21 mouse cellular contexts compared by ENCODE assay signal in genomic region chr9:96853300-96854186, GRCm38 (mm10). TPM values are rescaled to one million over a fixed set of nuclear protein-coding genes. Genes with fewer than 3 reads are reported as not detected.
DNase-seq lines count a peak whose midpoint lies in the region; ATAC-seq and TF ChIP-seq lines count a peak whose summit lies in the region.
"Had no signal": no experiment of that assay in that cellular context is flagged by ENCODE, and none has a peak within 500 bp of the region (broad histone marks: within the 10 kb centered on the region; RNA-seq: fewer than 3 reads in every experiment).

No protein-coding gene starts in this region.

- H3K9ac ChIP-seq in forebrain, embryonic 14.5 days (ENCODE audit: low read length), result no peak overlapping the region
- H3K9ac ChIP-seq in forebrain, embryonic 12.5 days, result no peak overlapping the region
- no peak overlapping the region for H3K9ac ChIP-seq in midbrain, embryonic 12.5 days (replicated peaks)
- H3K9ac ChIP-seq in midbrain, postnatal 0 days (replicated peaks; ENCODE audit: low read length, poor library complexity, severe bottlenecking), result no peak overlapping the region
- H3K9ac ChIP-seq in embryonic facial prominence, embryonic 12.5 days, result no peak overlapping the region
- H3K9ac ChIP-seq: heart, embryonic 13.5 days; kidney, embryonic 15.5 days; liver, embryonic 13.5 days; lung, embryonic 14.5 days; neural tube, embryonic 12.5 days had no signal

- ATAC-seq in forebrain, embryonic 14.5 days, result no peak
- no peak for ATAC-seq in forebrain, embryonic 12.5 days (ENCODE audit: low FRiP score)
- ATAC-seq in midbrain, embryonic 12.5 days (ENCODE audit: low FRiP score, low read depth), result no peak
- no peak for ATAC-seq in midbrain, postnatal 0 days (ENCODE audit: low FRiP score)
- no peak for ATAC-seq in embryonic facial prominence, embryonic 12.5 days (ENCODE audit: insufficient number of reproducible peaks, insufficient read depth, low FRiP score, low TSS enrichment)
- ATAC-seq in megakaryocyte-erythroid progenitor cell, adult 5-6 weeks (replicated peaks; ENCODE audit: low FRiP score, low TSS enrichment, poor library complexity, severe bottlenecking), result no peak
- ATAC-seq: hindbrain, postnatal 0 days; intestine, postnatal 0 days had no signal

- H3K4me3 ChIP-seq in forebrain, embryonic 14.5 days (ENCODE audit: low read depth, low read length), result no peak overlapping the region
- no peak overlapping the region for H3K4me3 ChIP-seq in forebrain, embryonic 12.5 days (replicated peaks)
- no peak overlapping the region for H3K4me3 ChIP-seq in midbrain, embryonic 12.5 days
- H3K4me3 ChIP-seq in midbrain, postnatal 0 days (ENCODE audit: low read depth, low read length), result no peak overlapping the region
- no peak overlapping the region for H3K4me3 ChIP-seq in embryonic facial prominence, embryonic 12.5 days
- H3K4me3 ChIP-seq in olfactory bulb, adult 2 months (ENCODE audit: insufficient read depth, low read depth, low read length), result no peak overlapping the region
- H3K4me3 ChIP-seq: erythroblast, embryonic 14.5 days; heart, embryonic 13.5 days; kidney, embryonic 15.5 days; liver, embryonic 13.5 days; neural tube, embryonic 12.5 days had no signal

- peak; percentile 23 for DNase-seq in forebrain, embryonic 14.5 days (ENCODE audit: low spot score)
- no peak for DNase-seq in midbrain, postnatal 0 days (ENCODE audit: low spot score)
- DNase-seq: adrenal gland, postnatal 36 days; cerebellum, adult 18-20 months; gastrocnemius, postnatal 10 days; heart, adult 11 months; liver, embryonic 13.5 days; lung, embryonic 14.5 days; lung, postnatal 36 days; thymus, postnatal 36 days had no signal

- H3K4me2 ChIP-seq in forebrain, embryonic 14.5 days (ENCODE audit: low read length), result no peak overlapping the region
- H3K4me2 ChIP-seq in forebrain, embryonic 12.5 days, result no peak overlapping the region
- no peak overlapping the region for H3K4me2 ChIP-seq in midbrain, embryonic 12.5 days (replicated peaks)
- H3K4me2 ChIP-seq in midbrain, postnatal 0 days (ENCODE audit: low read depth, low read length, poor library complexity, severe bottlenecking), result no peak overlapping the region
- peak overlapping the region; percentile 19; the same call in 1 of the 2 replicates for H3K4me2 ChIP-seq in embryonic facial prominence, embryonic 12.5 days (replicated peaks)
- H3K4me2 ChIP-seq: heart, embryonic 13.5 days; kidney, embryonic 15.5 days; liver, embryonic 13.5 days; lung, embryonic 14.5 days; neural tube, embryonic 12.5 days had no signal

- WGBS in forebrain, embryonic 14.5 days, result 69% methylated on average over 16 of the region's 16 CpGs
- WGBS in forebrain, embryonic 12.5 days, result 75% methylated on average over 16 of the region's 16 CpGs
- 77% methylated on average over 16 of the region's 16 CpGs for WGBS in midbrain, embryonic 12.5 days
- 65% methylated on average over 16 of the region's 16 CpGs for WGBS in midbrain, postnatal 0 days
- 32% methylated on average over 16 of the region's 16 CpGs for WGBS in embryonic facial prominence, embryonic 12.5 days
- WGBS in olfactory bulb, adult 2 months, result 49% methylated on average over 16 of the region's 16 CpGs

- H3K4me1 ChIP-seq in forebrain, embryonic 14.5 days (ENCODE audit: control insufficient read depth, insufficient read depth, low read length), result no peaks in the 10 kb centered on the region
- H3K4me1 ChIP-seq in forebrain, embryonic 12.5 days, result peaks cover 17% of the 10 kb centered on the region
- peaks cover 13% of the 10 kb centered on the region; the same call in 1 of the 2 replicates for H3K4me1 ChIP-seq in midbrain, embryonic 12.5 days
- H3K4me1 ChIP-seq in midbrain, postnatal 0 days (ENCODE audit: insufficient read depth, low read length), result no peaks in the 10 kb centered on the region
- peaks cover 20% of the 10 kb centered on the region for H3K4me1 ChIP-seq in embryonic facial prominence, embryonic 12.5 days
- peaks cover 47% of the 10 kb centered on the region for H3K4me1 ChIP-seq in olfactory bulb, adult 2 months (ENCODE audit: control insufficient read depth, insufficient read depth, low read length)
- H3K4me1 ChIP-seq: kidney, embryonic 15.5 days; liver, embryonic 13.5 days had no signal

- no peaks in the 10 kb centered on the region for H3K36me3 ChIP-seq in forebrain, embryonic 14.5 days (ENCODE audit: control insufficient read depth, insufficient read depth, low read length)
- H3K36me3 ChIP-seq in forebrain, embryonic 12.5 days (replicated peaks), result 0 out of 2 replicates have a peak, but pooled peaks cover 9% of the 10 kb centered on the region
- H3K36me3 ChIP-seq in midbrain, embryonic 12.5 days, result no peaks in the 10 kb centered on the region
- H3K36me3 ChIP-seq in midbrain, postnatal 0 days (ENCODE audit: insufficient read depth, low read length), result no peaks in the 10 kb centered on the region
- no peaks in the 10 kb centered on the region for H3K36me3 ChIP-seq in embryonic facial prominence, embryonic 12.5 days
- H3K36me3 ChIP-seq: heart, embryonic 13.5 days; kidney, embryonic 15.5 days; liver, embryonic 13.5 days; neural tube, embryonic 12.5 days had no signal

- TF ChIP-seq POLR2A in olfactory bulb, adult 2 months (IDR thresholded peaks at IDR 0.05; ENCODE audit: insufficient read depth, low read depth, low read length), result no peak

- no peaks in the 10 kb centered on the region for H3K9me3 ChIP-seq in forebrain, embryonic 14.5 days (replicated peaks; ENCODE audit: control insufficient read depth, low read length)
- no peaks in the 10 kb centered on the region for H3K9me3 ChIP-seq in forebrain, embryonic 12.5 days
- H3K9me3 ChIP-seq in midbrain, embryonic 12.5 days, result no peaks in the 10 kb centered on the region
- H3K9me3 ChIP-seq in midbrain, postnatal 0 days (ENCODE audit: low read length), result no peaks in the 10 kb centered on the region
- no peaks in the 10 kb centered on the region for H3K9me3 ChIP-seq in embryonic facial prominence, embryonic 12.5 days
- H3K9me3 ChIP-seq: heart, embryonic 13.5 days; kidney, embryonic 15.5 days; liver, embryonic 13.5 days; neural tube, embryonic 12.5 days had no signal

- TF ChIP-seq CTCF in midbrain, postnatal 0 days (IDR thresholded peaks at IDR 0.05), result no peak
- no peak for TF ChIP-seq CTCF in olfactory bulb, adult 2 months (IDR thresholded peaks at IDR 0.05; ENCODE audit: insufficient read depth, low read depth, low read length)

- H3K27ac ChIP-seq in forebrain, embryonic 14.5 days (ENCODE audit: low read depth, low read length), result peak overlapping the region; percentile 14; the same call in 1 of the 2 replicates
- H3K27ac ChIP-seq in forebrain, embryonic 12.5 days, result no peak overlapping the region
- 0 out of 2 replicates have a peak overlapping the region, but pooled peaks have one; percentile 20 for H3K27ac ChIP-seq in midbrain, embryonic 12.5 days (replicated peaks)
- H3K27ac ChIP-seq in midbrain, postnatal 0 days (ENCODE audit: low read depth, low read length), result no peak overlapping the region
- H3K27ac ChIP-seq in embryonic facial prominence, embryonic 12.5 days, result peak overlapping the region; percentile 65
- H3K27ac ChIP-seq in olfactory bulb, adult 2 months (ENCODE audit: insufficient read depth, low read depth, low read length), result 0 out of 2 replicates have a peak overlapping the region, but pooled peaks have one; percentile 34
- H3K27ac ChIP-seq: heart, embryonic 13.5 days; hindbrain, postnatal 0 days; kidney, embryonic 15.5 days; liver, embryonic 13.5 days; neural tube, embryonic 12.5 days had no signal

- no peaks in the 10 kb centered on the region for H3K27me3 ChIP-seq in forebrain, embryonic 14.5 days (replicated peaks; ENCODE audit: control insufficient read depth, insufficient read depth, low read length)
- no peaks in the 10 kb centered on the region for H3K27me3 ChIP-seq in forebrain, embryonic 12.5 days
- no peaks in the 10 kb centered on the region for H3K27me3 ChIP-seq in midbrain, embryonic 12.5 days
- no peaks in the 10 kb centered on the region for H3K27me3 ChIP-seq in midbrain, postnatal 0 days (ENCODE audit: insufficient read depth, low read length)
- H3K27me3 ChIP-seq in embryonic facial prominence, embryonic 12.5 days, result 0 out of 2 replicates have a peak, but pooled peaks cover 5% of the 10 kb centered on the region
- H3K27me3 ChIP-seq: heart, embryonic 13.5 days; kidney, embryonic 15.5 days; liver, embryonic 13.5 days; neural tube, embryonic 12.5 days had no signal

RNA-seq across cellular contexts. Expression of gene Pxylp1, which starts 38.9 kb away (rescaled TPM):
- polyA plus RNA-seq in forebrain, embryonic 14.5 days (2014; fragmentation: Nextera tagmentation; extraction: Ambion mirVana), result 36.7 and 45.4 TPM in 2 replicates
- polyA plus RNA-seq in forebrain, embryonic 12.5 days (2016; fragmentation: Nextera tagmentation; extraction: Ambion mirVana), result 48.5 and 51.2 TPM in 2 replicates
- 57.0 and 61.9 TPM in 2 replicates for polyA plus RNA-seq in midbrain, embryonic 12.5 days (2016; fragmentation: Nextera tagmentation; extraction: Ambion mirVana)
- 27.0 and 42.3 TPM in 2 replicates for total RNA-seq in midbrain, postnatal 0 days (2014; rRNA removed)
- polyA plus RNA-seq in midbrain, postnatal 0 days (2015; fragmentation: Nextera tagmentation; extraction: Ambion mirVana), result 23.5 and 24.6 TPM in 2 replicates
- 25.4 and 25.6 TPM in 2 replicates for polyA plus RNA-seq in embryonic facial prominence, embryonic 12.5 days (2016; fragmentation: Nextera tagmentation; extraction: Ambion mirVana)
- not detected in 2 replicates for polyA plus RNA-seq in olfactory bulb, adult 2 months (2012; ENCODE audit: insufficient read depth, insufficient read length, low replicate concordance, missing spikeins)
- 1.9 and 2.5 TPM in 2 replicates for total RNA-seq in megakaryocyte-erythroid progenitor cell, adult 5-6 weeks (2014; fragmentation: Nextera tagmentation)
- total RNA-seq in megakaryocyte-erythroid progenitor cell, adult 5-6 weeks (2017), result 1.4 and 5.2 TPM in 2 replicates

Comparison
In these comparisons a context has a peak if more than half of its experiments do, and no peak if none do; other contexts are left out.
1. H3K27ac ChIP-seq: peak in forebrain, embryonic 14.5 days (single experiment), midbrain, embryonic 12.5 days (single experiment), embryonic facial prominence, embryonic 12.5 days (single experiment) and olfactory bulb, adult 2 months (single experiment); none in forebrain, embryonic 12.5 days (single experiment) and midbrain, postnatal 0 days (single experiment).
2. RNA of gene Pxylp1, which starts 38.9 kb away (polyA plus RNA-seq): 57.0 to 61.9 TPM in midbrain, embryonic 12.5 days, 48.5 to 51.2 TPM in forebrain, embryonic 12.5 days, 36.7 to 45.4 TPM in forebrain, embryonic 14.5 days, 25.4 to 25.6 TPM in embryonic facial prominence, embryonic 12.5 days and 23.5 to 24.6 TPM in midbrain, postnatal 0 days; not detected in olfactory bulb, adult 2 months; every median in the first group is over 10 times any median in the second.